Mouse (Mus musculus): Measurements from ENCODE around the gene Cib4.

GRCm38 (mm10) chr5:30497299-30497698 lies 48.3 kb downstream of the Cib4 start:
- no peak for TF ChIP-seq POLR2A (IDR thresholded peaks at IDR 0.05; ENCODE audit: extremely low read depth, insufficient read depth, low read length)
- TF ChIP-seq CTCF (IDR thresholded peaks at IDR 0.05; ENCODE audit: extremely low read depth, insufficient read depth, low read length), result no peak
